Mouse (Mus musculus) G1E (cell line): ENCODE data around the gene Afdn. TPM values are rescaled to one million over a fixed set of nuclear protein-coding genes. Genes with fewer than 3 reads are reported as not detected.
"Not testable (repeated sequence)": the region's sequence is repeated elsewhere in the genome, so short reads cannot be mapped to it uniquely, and the experiment has no call there.

Experiments
- ATAC-seq: 2 replicates; pipeline ENCODE4 v1.8.0; 2016; ENCODE audit warnings: mild to moderate bottlenecking; ENCODE audit not compliant: insufficient number of reproducible peaks, poor library complexity, low FRiP score, severe bottlenecking; ENCODE audit errors: extremely low read depth
- DNase-seq: peaks from one replicate; pipeline ENCODE4 v3.0.0; 2012; ENCODE audit warnings: low spot score
- H3K27me3 ChIP-seq: 2 replicates; pipeline ENCODE4 v1.6.1; 2012; ENCODE audit warnings: mild to moderate bottlenecking, low read length, inconsistent platforms; ENCODE audit not compliant: insufficient read depth
- H3K36me3 ChIP-seq: replicated peaks from 2 replicates; pipeline ENCODE3; 2012; ENCODE audit warnings: mild to moderate bottlenecking, inconsistent platforms
- H3K4me1 ChIP-seq: 2 replicates; pipeline ENCODE4 v1.6.1; 2012; ENCODE audit warnings: low read depth, low read length, inconsistent platforms, mixed read lengths; ENCODE audit not compliant: insufficient read depth
- H3K4me3 ChIP-seq: 2 replicates; pipeline ENCODE4 v1.5.1; 2012; ENCODE audit warnings: low read depth, mild to moderate bottlenecking, inconsistent platforms, low read length, moderate library complexity, mixed read lengths
- H3K9me3 ChIP-seq: replicated peaks from 2 replicates; pipeline ENCODE4 v1.6.1; 2012; ENCODE audit warnings: inconsistent platforms
- CTCF ChIP-seq: IDR thresholded peaks from 2 replicates; pipeline ENCODE4 v1.5.1; 2012; ENCODE audit warnings: low read depth, low read length, inconsistent platforms, mixed read lengths
- GATA1 ChIP-seq: IDR thresholded peaks from 2 replicates; pipeline ENCODE4 v1.6.1; 2012; ENCODE audit warnings: borderline replicate concordance, low read length, inconsistent platforms, mixed read lengths
- GATA2 ChIP-seq: IDR thresholded peaks from 2 replicates; pipeline ENCODE4 v1.6.1; 2012; ENCODE audit warnings: low read depth, low read length, inconsistent platforms, borderline replicate concordance
- POLR2AphosphoS5 ChIP-seq: IDR thresholded peaks from 2 replicates; pipeline ENCODE4 v1.6.1; 2012; ENCODE audit warnings: low read depth, low read length, inconsistent platforms; ENCODE audit not compliant: insufficient replicate concordance
- TAL1 ChIP-seq: conservative IDR thresholded peaks from 2 replicates; pipeline ENCODE4 v1.6.1; 2012; ENCODE audit warnings: low read depth, low read length, inconsistent platforms, mixed read lengths
- polyA plus RNA-seq: library from polyadenylated mRNA; stranded (reverse); fragments of >175 nt; gene quantifications from 2 replicates; pipeline ENCODE4 v1.2.3, GENCODE M21; 2012
- total RNA-seq, 2 experiments: library from RNA; stranded (forward) in 1 of 2; stranded (reverse) in 1 of 2; fragments of 200-1000 nt in 1 of 2; fragments of >200 nt in 1 of 2; fragmentation: Nextera tagmentation in 1 of 2; gene quantifications; 2 replicates each; pipeline ENCODE4 v1.2.3; 2014 to 2017

The Afdn gene
- total and polyA plus RNA-seq, 3 experiments: 0.07 to 0.87 TPM; not detected in 1

DNA sequence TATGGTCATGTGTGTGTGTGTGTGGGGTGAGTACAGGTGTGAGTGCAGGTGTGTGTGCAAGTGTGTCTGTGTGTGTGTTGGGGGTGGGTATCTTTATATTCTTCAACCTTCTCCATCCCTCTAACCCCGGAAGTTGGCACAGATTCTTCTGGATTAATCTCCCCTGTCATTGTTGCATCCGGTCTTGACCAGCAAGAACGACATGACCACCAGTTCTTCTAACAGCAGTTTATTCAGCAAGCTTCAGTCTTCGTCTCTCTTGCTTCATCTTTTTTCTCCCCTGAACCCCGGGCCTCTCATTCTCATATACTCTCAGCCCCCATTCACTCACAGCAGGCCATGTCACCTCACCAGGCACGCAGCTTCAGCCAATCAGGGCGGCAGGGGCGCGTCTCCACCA, 170.1 kb downstream of the Afdn start:
- Histone ChIP-seq H3K4me1 (no peaks in the 10 kb centered on the region), H3K9me3 (no peaks in the 10 kb centered on the region), H3K4me3 (no peak overlapping the region), H3K27me3 (0 out of 2 replicates have a peak, but pooled peaks cover 3% of the 10 kb centered on the region), H3K36me3 (no peaks in the 10 kb centered on the region)
- TF ChIP-seq GATA2 (no peak), TAL1 (no peak), GATA1 (no peak), POLR2AphosphoS5 (no peak), CTCF (no peak)
- ATAC-seq (no peak), DNase-seq (no peak)

DNA sequence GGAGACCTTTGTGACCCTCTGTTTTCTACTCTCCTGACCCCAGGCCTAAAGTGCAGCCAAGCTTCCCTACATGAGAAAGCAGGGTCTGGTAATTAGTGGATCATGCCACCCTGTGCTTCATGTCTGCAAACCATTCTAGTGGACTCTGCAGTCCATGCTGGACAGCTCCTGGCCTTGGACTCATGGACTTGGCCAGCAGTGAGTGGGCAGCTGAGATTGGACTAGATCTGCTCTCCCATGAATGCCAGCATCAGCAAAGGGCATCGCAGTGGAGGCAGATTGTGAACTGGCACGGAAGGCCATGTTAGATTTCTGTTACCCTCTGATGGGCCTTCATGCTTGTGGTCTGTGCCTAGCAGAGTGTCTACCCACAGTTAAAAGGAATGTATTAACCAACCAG, 175.0 kb downstream of the Afdn start:
- not testable (repeated sequence) for H3K4me3 ChIP-seq, H3K9me3 ChIP-seq, H3K4me1 ChIP-seq, H3K27me3 ChIP-seq, DNase-seq, H3K36me3 ChIP-seq, ATAC-seq

DNA sequence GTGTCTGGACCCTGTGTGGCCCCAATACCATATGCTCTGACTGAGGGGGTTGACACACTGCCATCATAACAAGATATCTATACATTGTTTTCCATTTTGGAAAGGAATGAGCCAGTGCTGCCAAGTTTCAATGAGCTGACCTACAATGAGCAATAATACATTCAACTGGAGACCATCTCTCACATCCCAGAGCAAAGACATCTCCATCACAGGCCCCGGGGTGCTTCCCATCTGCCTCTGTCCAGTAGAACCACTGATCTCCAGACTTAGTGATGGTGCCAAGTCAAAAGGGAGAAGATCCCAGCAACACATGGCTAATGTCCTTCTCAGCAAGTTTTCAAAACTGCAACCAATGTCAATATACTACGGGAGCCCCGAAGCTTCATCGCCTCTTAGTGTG, 177.4 kb downstream of the Afdn start:
- ATAC-seq: no peak
- H3K36me3 ChIP-seq: no peaks in the 10 kb centered on the region
- TF ChIP-seq GATA1: no peak
- TF ChIP-seq TAL1: no peak
- no peak for TF ChIP-seq CTCF
- TF ChIP-seq POLR2AphosphoS5: no peak
- no peak for TF ChIP-seq GATA2
- no peaks in the 10 kb centered on the region for H3K27me3 ChIP-seq
- no peaks in the 10 kb centered on the region for H3K9me3 ChIP-seq
- H3K4me3 ChIP-seq: no peak overlapping the region
- no peak for DNase-seq
- no peaks in the 10 kb centered on the region for H3K4me1 ChIP-seq

DNA sequence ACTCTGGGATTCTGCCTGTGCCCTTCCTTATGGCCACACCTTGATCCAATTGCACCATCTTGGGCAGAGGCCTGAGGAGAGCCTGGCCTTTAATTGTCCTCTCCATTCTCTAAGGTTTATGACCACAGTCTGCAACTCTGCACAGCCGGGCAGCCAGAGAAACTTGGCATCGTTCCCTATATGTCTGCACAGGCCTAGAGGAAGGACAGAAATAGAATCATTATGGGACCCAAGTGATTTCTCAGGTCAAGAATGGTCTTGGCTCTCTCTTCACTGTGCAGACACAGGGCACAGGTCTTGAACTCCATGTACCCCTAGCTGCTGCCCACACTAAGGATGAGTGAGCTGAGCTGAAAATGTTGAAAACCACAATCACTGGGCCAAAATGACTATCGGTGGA, 178.3 kb downstream of the Afdn start:
- Histone ChIP-seq H3K4me1 (no peaks in the 10 kb centered on the region), H3K9me3 (no peaks in the 10 kb centered on the region), H3K4me3 (no peak overlapping the region), H3K36me3 (no peaks in the 10 kb centered on the region), H3K27me3 (no peaks in the 10 kb centered on the region)
- no peak for DNase-seq
- TF ChIP-seq GATA1 (no peak), CTCF (no peak), TAL1 (no peak), GATA2 (no peak), POLR2AphosphoS5 (no peak)
- ATAC-seq: no peak

DNA sequence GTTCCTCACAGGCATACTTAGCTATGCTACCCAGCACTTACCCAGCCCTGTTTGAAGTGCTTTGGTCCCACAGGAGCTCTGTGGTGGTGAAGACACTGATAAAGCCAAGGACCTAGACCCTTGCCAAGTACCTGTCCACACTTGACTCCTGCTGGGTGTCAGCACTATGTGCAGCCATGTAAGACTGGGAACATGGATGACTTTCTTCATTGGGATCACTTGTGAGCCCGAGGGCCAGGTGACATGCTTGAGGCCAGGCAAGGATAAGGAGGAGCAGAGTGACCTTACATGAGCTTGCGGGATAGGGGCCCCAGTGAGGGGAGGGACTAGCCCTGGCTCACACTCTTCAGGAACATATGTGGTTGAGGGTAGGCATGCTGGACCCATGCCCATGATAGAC, 178.9 kb downstream of the Afdn start:
- not testable (repeated sequence) for H3K36me3 ChIP-seq, H3K4me1 ChIP-seq, H3K4me3 ChIP-seq, ATAC-seq, DNase-seq, H3K9me3 ChIP-seq, H3K27me3 ChIP-seq

DNA sequence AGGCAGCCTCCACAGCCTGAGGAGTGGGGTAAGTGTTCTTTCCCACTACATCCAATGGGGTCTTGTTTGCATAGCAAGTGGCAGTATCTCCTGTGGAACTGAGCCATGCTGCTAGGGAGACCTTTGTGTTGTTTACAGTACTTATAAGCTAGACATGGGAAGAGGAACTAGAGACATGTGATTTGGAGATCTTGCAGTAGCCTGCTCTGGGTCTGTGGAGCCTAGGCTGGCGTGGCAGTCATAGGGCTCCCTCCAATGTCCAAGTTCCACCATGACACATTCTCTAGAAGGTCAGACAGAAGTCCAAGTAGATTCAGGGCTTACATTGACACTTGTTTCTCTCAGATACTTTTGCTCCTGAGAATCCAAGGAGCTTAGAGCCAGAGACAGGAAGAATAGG, 180.1 kb downstream of the Afdn start:
- Histone ChIP-seq H3K4me1 (no peaks in the 10 kb centered on the region), H3K4me3 (no peak overlapping the region), H3K27me3 (no peaks in the 10 kb centered on the region), H3K36me3 (no peaks in the 10 kb centered on the region), H3K9me3 (no peaks in the 10 kb centered on the region)
- DNase-seq (no peak), ATAC-seq (no peak)
- no peak for TF ChIP-seq POLR2AphosphoS5
- TF ChIP-seq GATA2: no peak
- no peak for TF ChIP-seq TAL1
- TF ChIP-seq CTCF: no peak

- not testable (repeated sequence) for ATAC-seq, H3K9me3 ChIP-seq, H3K4me3 ChIP-seq, H3K4me1 ChIP-seq, DNase-seq, H3K36me3 ChIP-seq, H3K27me3 ChIP-seq
Observed at GRCm38 (mm10) chr17:13948073-13948472, 187.7 kb downstream of the Afdn start, which contains the start of gene Gm7168. Gm7168 (plus strand) TSS chr17:13948373.

GRCm38 (mm10) chr17:13951570-13951969, 191.2 kb downstream of the Afdn start:
- not testable (repeated sequence) for H3K9me3 ChIP-seq, ATAC-seq, H3K36me3 ChIP-seq

More at GRCm38 (mm10) chr17:13951570-13951969, 191.2 kb downstream of the Afdn start:
- H3K4me1 ChIP-seq, H3K4me3 ChIP-seq, H3K27me3 ChIP-seq, DNase-seq: not testable (repeated sequence)

Other genes with a start within 250 kb of the Afdn start
- gene Tcte2, start 1.3 kb downstream of the Afdn start, total RNA-seq (2014; fragmentation: Nextera tagmentation): not detected in 2 replicates
- 0.12 and 0.16 TPM in 2 replicates for gene Tcte2, start 1.3 kb downstream of the Afdn start, total RNA-seq (2017)
- not detected in 2 replicates for gene Tcte2, start 1.3 kb downstream of the Afdn start, polyA plus RNA-seq
- not detected in 2 replicates for gene Gm7168, start 187.8 kb downstream of the Afdn start, total RNA-seq (2014; fragmentation: Nextera tagmentation)
- gene Gm7168, start 187.8 kb downstream of the Afdn start, total RNA-seq (2017): 0.16 TPM in 1 of 2 replicates, not detected in the other
- not detected in 2 replicates for gene Gm7168, start 187.8 kb downstream of the Afdn start, polyA plus RNA-seq
- not detected in 2 replicates for gene Gm7356, start 243.2 kb downstream of the Afdn start, total RNA-seq (2014; fragmentation: Nextera tagmentation)
- gene Gm7356, start 243.2 kb downstream of the Afdn start, total RNA-seq (2017): 0.06 TPM in 1 of 2 replicates, not detected in the other
- gene Gm7356, start 243.2 kb downstream of the Afdn start, polyA plus RNA-seq: not detected in 2 replicates